Mouse (Mus musculus): ENCODE results near the gene Gm2696. TPM values are rescaled to one million over a fixed set of nuclear protein-coding genes. Genes with fewer than 3 reads are reported as not detected.

Gene Gm2696
- polyA plus RNA-seq, 1 experiment, result not detected

GRCm38 (mm10) chr10:77846961-77847360, 32.5 kb downstream of the Gm2696 start:
- H3K36me3 ChIP-seq (ENCODE audit: control insufficient read depth, insufficient read depth), result no peaks in the 10 kb centered on the region
- H3K79me2 ChIP-seq (ENCODE audit: control insufficient read depth, insufficient read depth), result no peaks in the 10 kb centered on the region
- H3K27me3 ChIP-seq (ENCODE audit: control insufficient read depth, insufficient read depth, insufficient read length), result no peaks in the 10 kb centered on the region
- H3K4me3 ChIP-seq, result no peak overlapping the region
- no peak overlapping the region for H3ac ChIP-seq (ENCODE audit: control insufficient read depth, insufficient read length)
- no peak for TF ChIP-seq CEBPB (IDR thresholded peaks at IDR 0.05; ENCODE audit: insufficient read depth, poor library complexity, severe bottlenecking)
- no peak for TF ChIP-seq USF1 (IDR thresholded peaks at IDR 0.05; ENCODE audit: low read depth)
- no peak for TF ChIP-seq MAX (IDR thresholded peaks at IDR 0.05; ENCODE audit: low read depth)
- no peak for TF ChIP-seq TCF12 (IDR thresholded peaks at IDR 0.05; ENCODE audit: insufficient read depth, poor library complexity, severe bottlenecking)
- no peak for TF ChIP-seq POLR2AphosphoS2 (IDR thresholded peaks at IDR 0.05; ENCODE audit: insufficient read length, low read depth)
- TF ChIP-seq REST (IDR thresholded peaks at IDR 0.05; ENCODE audit: insufficient read depth, insufficient read length), result no peak
- no peak for TF ChIP-seq POLR2A (IDR thresholded peaks at IDR 0.05; ENCODE audit: insufficient read length, low read depth)
- no peak for TF ChIP-seq MYOG (IDR thresholded peaks at IDR 0.05; ENCODE audit: control insufficient read depth in 1 of 3, insufficient read depth in 1 of 3, insufficient read length in 2 of 3, low read depth in 2 of 3)
- TF ChIP-seq E2F4 (IDR thresholded peaks at IDR 0.05; ENCODE audit: insufficient read depth), result no peak
- TF ChIP-seq MYOD1 (IDR thresholded peaks at IDR 0.05; ENCODE audit: control insufficient read depth in 1 of 3, insufficient read length in 2 of 3, low read depth in 2 of 3), result no peak
- no peak for TF ChIP-seq SRF (IDR thresholded peaks at IDR 0.05; ENCODE audit: control insufficient read depth, insufficient read length, low read depth)
- H3K4me2 ChIP-seq (ENCODE audit: low read depth), result no peak overlapping the region

- H3ac ChIP-seq (ENCODE audit: control insufficient read depth, insufficient read length), result no peak overlapping the region
- H3K4me2 ChIP-seq (ENCODE audit: low read depth), result no peak overlapping the region
- no peak overlapping the region for H3K4me3 ChIP-seq
- TF ChIP-seq MYOG (IDR thresholded peaks at IDR 0.05; ENCODE audit: control insufficient read depth in 1 of 3, insufficient read depth in 1 of 3, insufficient read length in 2 of 3, low read depth in 2 of 3) (no peak), E2F4 (IDR thresholded peaks at IDR 0.05; ENCODE audit: insufficient read depth) (no peak), TCF12 (IDR thresholded peaks at IDR 0.05; ENCODE audit: insufficient read depth, poor library complexity, severe bottlenecking) (no peak), USF1 (IDR thresholded peaks at IDR 0.05; ENCODE audit: low read depth) (no peak), TCF3 (IDR thresholded peaks at IDR 0.05; ENCODE audit: insufficient read length, low read depth) (no peak), MAX (IDR thresholded peaks at IDR 0.05; ENCODE audit: low read depth) (no peak), REST (IDR thresholded peaks at IDR 0.05; ENCODE audit: insufficient read depth, insufficient read length) (no peak), MYOD1 (IDR thresholded peaks at IDR 0.05; ENCODE audit: control insufficient read depth in 1 of 3, insufficient read length in 2 of 3, low read depth in 2 of 3) (no peak), POLR2A (IDR thresholded peaks at IDR 0.05; ENCODE audit: insufficient read length, low read depth) (no peak), SRF (IDR thresholded peaks at IDR 0.05; ENCODE audit: control insufficient read depth, insufficient read length, low read depth) (no peak), POLR2AphosphoS2 (IDR thresholded peaks at IDR 0.05; ENCODE audit: insufficient read length, low read depth) (no peak), CEBPB (IDR thresholded peaks at IDR 0.05; ENCODE audit: insufficient read depth, poor library complexity, severe bottlenecking) (no peak)
- H3K79me2 ChIP-seq (ENCODE audit: control insufficient read depth, insufficient read depth), result no peaks in the 10 kb centered on the region
- no peaks in the 10 kb centered on the region for H3K27me3 ChIP-seq (ENCODE audit: control insufficient read depth, insufficient read depth, insufficient read length)
- H3K36me3 ChIP-seq (ENCODE audit: control insufficient read depth, insufficient read depth), result no peaks in the 10 kb centered on the region
Measured at GRCm38 (mm10) chr10:77847538-77847937, 33.1 kb downstream of the Gm2696 start.

- H3K4me3 ChIP-seq, result no peak within 1 kb of the TSS
- H3ac ChIP-seq (ENCODE audit: control insufficient read depth, insufficient read length), result no peak within 1 kb of the TSS
- H3K27me3 ChIP-seq (ENCODE audit: control insufficient read depth, insufficient read depth, insufficient read length), result peaks cover 13% of the 10 kb centered on the region
- no peaks in the 10 kb centered on the region for H3K36me3 ChIP-seq (ENCODE audit: control insufficient read depth, insufficient read depth)
- no peak within 1 kb of the TSS for H3K4me2 ChIP-seq (ENCODE audit: low read depth)
- H3K79me2 ChIP-seq (ENCODE audit: control insufficient read depth, insufficient read depth), result no peaks in the 10 kb centered on the region
- TF ChIP-seq TCF3 (IDR thresholded peaks at IDR 0.05; ENCODE audit: insufficient read length, low read depth), result no peak
- no peak for TF ChIP-seq MYOG (IDR thresholded peaks at IDR 0.05; ENCODE audit: control insufficient read depth in 1 of 3, insufficient read depth in 1 of 3, insufficient read length in 2 of 3, low read depth in 2 of 3)
- TF ChIP-seq CEBPB (IDR thresholded peaks at IDR 0.05; ENCODE audit: insufficient read depth, poor library complexity, severe bottlenecking), result no peak
- no peak for TF ChIP-seq MYOD1 (IDR thresholded peaks at IDR 0.05; ENCODE audit: control insufficient read depth in 1 of 3, insufficient read length in 2 of 3, low read depth in 2 of 3)
- TF ChIP-seq POLR2AphosphoS2 (IDR thresholded peaks at IDR 0.05; ENCODE audit: insufficient read length, low read depth), result no peak
- no peak for TF ChIP-seq USF1 (IDR thresholded peaks at IDR 0.05; ENCODE audit: low read depth)
- TF ChIP-seq MAX (IDR thresholded peaks at IDR 0.05; ENCODE audit: low read depth), result no peak
- no peak for TF ChIP-seq POLR2A (IDR thresholded peaks at IDR 0.05; ENCODE audit: insufficient read length, low read depth)
- no peak for TF ChIP-seq SRF (IDR thresholded peaks at IDR 0.05; ENCODE audit: control insufficient read depth, insufficient read length, low read depth)
- no peak for TF ChIP-seq REST (IDR thresholded peaks at IDR 0.05; ENCODE audit: insufficient read depth, insufficient read length)
- no peak for TF ChIP-seq E2F4 (IDR thresholded peaks at IDR 0.05; ENCODE audit: insufficient read depth)
- no peak for TF ChIP-seq TCF12 (IDR thresholded peaks at IDR 0.05; ENCODE audit: insufficient read depth, poor library complexity, severe bottlenecking)
Measured at GRCm38 (mm10) chr10:77852559-77852958, 38.1 kb downstream of the Gm2696 start, which contains the start of gene Gm10318. Gm10318 (plus strand) TSS chr10:77852859.

- no peaks in the 10 kb centered on the region for H3K36me3 ChIP-seq (ENCODE audit: control insufficient read depth, insufficient read depth)
- no peak within 1 kb of the TSS for H3K4me3 ChIP-seq
- no peak within 1 kb of the TSS for H3K4me2 ChIP-seq (ENCODE audit: low read depth)
- no peaks in the 10 kb centered on the region for H3K79me2 ChIP-seq (ENCODE audit: control insufficient read depth, insufficient read depth)
- peaks cover 7% of the 10 kb centered on the region for H3K27me3 ChIP-seq (ENCODE audit: control insufficient read depth, insufficient read depth, insufficient read length)
- no peak within 1 kb of the TSS for H3ac ChIP-seq (ENCODE audit: control insufficient read depth, insufficient read length)
- TF ChIP-seq TCF3 (IDR thresholded peaks at IDR 0.05; ENCODE audit: insufficient read length, low read depth) (no peak), TCF12 (IDR thresholded peaks at IDR 0.05; ENCODE audit: insufficient read depth, poor library complexity, severe bottlenecking) (no peak), CEBPB (IDR thresholded peaks at IDR 0.05; ENCODE audit: insufficient read depth, poor library complexity, severe bottlenecking) (no peak), MYOD1 (IDR thresholded peaks at IDR 0.05; ENCODE audit: control insufficient read depth in 1 of 3, insufficient read length in 2 of 3, low read depth in 2 of 3) (no peak), MYOG (IDR thresholded peaks at IDR 0.05; ENCODE audit: control insufficient read depth in 1 of 3, insufficient read depth in 1 of 3, insufficient read length in 2 of 3, low read depth in 2 of 3) (no peak), MAX (IDR thresholded peaks at IDR 0.05; ENCODE audit: low read depth) (no peak), POLR2AphosphoS2 (IDR thresholded peaks at IDR 0.05; ENCODE audit: insufficient read length, low read depth) (no peak), SRF (IDR thresholded peaks at IDR 0.05; ENCODE audit: control insufficient read depth, insufficient read length, low read depth) (no peak), REST (IDR thresholded peaks at IDR 0.05; ENCODE audit: insufficient read depth, insufficient read length) (no peak), USF1 (IDR thresholded peaks at IDR 0.05; ENCODE audit: low read depth) (no peak), E2F4 (IDR thresholded peaks at IDR 0.05; ENCODE audit: insufficient read depth) (no peak), POLR2A (IDR thresholded peaks at IDR 0.05; ENCODE audit: insufficient read length, low read depth) (no peak)
Measured at GRCm38 (mm10) chr10:77861675-77862074, 47.2 kb downstream of the Gm2696 start, which contains the start of gene Gm3285. Gm3285 (plus strand) TSS chr10:77861975.

All from myocyte (in vitro differentiated cells).